Mouse (Mus musculus): Measurements from ENCODE around the gene Kcnk2. TPM values are rescaled to one million over a fixed set of nuclear protein-coding genes. Genes with fewer than 3 reads are reported as not detected.

Kcnk2 gene
- polyA plus RNA-seq (2014; fragmentation: Nextera tagmentation; extraction: Ambion mirVana), result 3.7 and 4.8 TPM in 2 replicates

- ATAC-seq (ENCODE audit: insufficient read depth, low FRiP score, low TSS enrichment) (no peak), DNase-seq (ENCODE audit: low spot score) (no peak)
- 56% methylated on average over 14 of the region's 14 CpGs for WGBS
Measured at GRCm38 (mm10) chr1:189402223-189402943, at the start of gene Kcnk2. Gene Kcnk2 (minus strand): TSS chr1:189402273.

DNA sequence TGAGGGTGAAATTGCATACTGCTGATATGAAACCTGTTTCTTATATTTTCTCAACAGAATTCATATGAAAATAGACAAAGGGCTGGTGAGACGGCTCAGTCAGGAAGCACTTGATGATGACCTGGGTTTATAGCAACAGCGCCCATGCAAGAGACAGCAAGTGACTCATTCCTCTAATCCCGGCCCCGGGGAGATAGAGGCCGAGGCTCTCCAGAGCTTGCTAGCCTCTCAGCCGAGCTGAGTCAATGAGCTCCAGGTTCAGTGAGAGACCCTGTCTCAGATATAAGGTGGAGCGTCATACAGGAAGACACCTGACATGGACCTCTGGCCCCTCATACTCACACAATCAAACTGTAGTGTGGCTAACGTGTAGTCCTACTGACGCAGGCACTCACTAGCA lies 38.7 kb upstream of the Kcnk2 start:
- 86% methylated on average over 9 of the region's 9 CpGs for WGBS
- ATAC-seq (ENCODE audit: insufficient read depth, low FRiP score, low TSS enrichment), result no peak
- Histone ChIP-seq H3K4me2 (ENCODE audit: low read depth) (no peak overlapping the region), H3K27me3 (ENCODE audit: control insufficient read depth, insufficient read depth, low read length) (no peaks in the 10 kb centered on the region), H3K4me3 (ENCODE audit: low read depth, low read length) (no peak overlapping the region), H3K4me1 (ENCODE audit: control insufficient read depth, insufficient read depth, low read length) (no peaks in the 10 kb centered on the region), H3K9me3 (ENCODE audit: control insufficient read depth, low read length) (no peaks in the 10 kb centered on the region), H3K27ac (ENCODE audit: low read depth, low read length) (no peak overlapping the region), H3K9ac (ENCODE audit: low read length) (no peak overlapping the region), H3K36me3 (ENCODE audit: control insufficient read depth, insufficient read depth, low read length) (no peaks in the 10 kb centered on the region)
- DNase-seq (ENCODE audit: low spot score), result no peak

More at GRCm38 (mm10) chr1:189402223-189402943, at the start of gene Kcnk2:
- Histone ChIP-seq H3K4me2 (ENCODE audit: low read depth) (no peak within 1 kb of the TSS), H3K36me3 (ENCODE audit: control insufficient read depth, insufficient read depth, low read length) (no peaks in the 10 kb centered on the region), H3K9me3 (ENCODE audit: control insufficient read depth, low read length) (no peaks in the 10 kb centered on the region), H3K4me3 (ENCODE audit: low read depth, low read length) (no peak within 1 kb of the TSS), H3K27ac (ENCODE audit: low read depth, low read length) (no peak within 1 kb of the TSS), H3K9ac (ENCODE audit: low read length) (no peak within 1 kb of the TSS), H3K27me3 (ENCODE audit: control insufficient read depth, insufficient read depth, low read length) (no peaks in the 10 kb centered on the region), H3K4me1 (ENCODE audit: control insufficient read depth, insufficient read depth, low read length) (no peaks in the 10 kb centered on the region)

- no peak for ATAC-seq (ENCODE audit: insufficient read depth, low FRiP score, low TSS enrichment)
- Histone ChIP-seq H3K4me1 (ENCODE audit: control insufficient read depth, insufficient read depth, low read length) (no peaks in the 10 kb centered on the region), H3K27ac (ENCODE audit: low read depth, low read length) (no peak overlapping the region), H3K36me3 (ENCODE audit: control insufficient read depth, insufficient read depth, low read length) (no peaks in the 10 kb centered on the region), H3K9ac (ENCODE audit: low read length) (no peak overlapping the region), H3K27me3 (ENCODE audit: control insufficient read depth, insufficient read depth, low read length) (no peaks in the 10 kb centered on the region), H3K4me2 (ENCODE audit: low read depth) (no peak overlapping the region), H3K9me3 (ENCODE audit: control insufficient read depth, low read length) (no peaks in the 10 kb centered on the region), H3K4me3 (ENCODE audit: low read depth, low read length) (no peak overlapping the region)
- no peak for DNase-seq (ENCODE audit: low spot score)
- WGBS, result 90% methylated on average over 5 of the region's 5 CpGs
Measured at GRCm38 (mm10) chr1:189437126-189437525, 35.1 kb upstream of the Kcnk2 start.

DNA sequence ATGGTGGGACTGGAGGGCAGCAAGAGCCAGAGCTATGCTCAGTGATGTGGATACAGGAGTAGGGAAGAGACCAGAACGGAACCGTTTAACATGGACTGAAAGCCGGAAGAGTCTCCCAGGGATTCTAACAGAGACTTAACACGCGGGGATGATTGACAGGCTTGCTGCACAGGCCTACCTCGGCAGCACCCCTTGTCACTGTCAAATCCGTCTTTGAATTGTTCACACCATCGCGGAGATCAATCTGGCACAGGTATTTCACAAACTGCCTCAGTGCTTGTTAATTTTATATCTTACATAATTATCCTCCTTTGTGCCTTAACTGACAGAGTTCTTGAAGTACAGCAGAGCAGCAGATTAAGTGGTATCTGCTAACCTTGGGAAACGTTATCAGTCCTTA lies 33.4 kb upstream of the Kcnk2 start:
- H3K27me3 ChIP-seq (ENCODE audit: control insufficient read depth, insufficient read depth, low read length), result no peaks in the 10 kb centered on the region
- WGBS, result 89% methylated on average over 10 of the region's 10 CpGs
- DNase-seq (ENCODE audit: low spot score) (no peak), ATAC-seq (ENCODE audit: insufficient read depth, low FRiP score, low TSS enrichment) (no peak)
- peaks cover 2% of the 10 kb centered on the region; the same call in 1 of the 2 replicates for H3K4me1 ChIP-seq (ENCODE audit: control insufficient read depth, insufficient read depth, low read length)
- H3K36me3 ChIP-seq (ENCODE audit: control insufficient read depth, insufficient read depth, low read length), result no peaks in the 10 kb centered on the region
- no peaks in the 10 kb centered on the region for H3K9me3 ChIP-seq (ENCODE audit: control insufficient read depth, low read length)
- no peak overlapping the region for H3K27ac ChIP-seq (ENCODE audit: low read depth, low read length)
- H3K9ac ChIP-seq (ENCODE audit: low read length), result no peak overlapping the region
- H3K4me2 ChIP-seq (ENCODE audit: low read depth), result no peak overlapping the region
- H3K4me3 ChIP-seq (ENCODE audit: low read depth, low read length), result no peak overlapping the region

- H3K9ac ChIP-seq (ENCODE audit: low read length), result no peak overlapping the region
- H3K4me3 ChIP-seq (ENCODE audit: low read depth, low read length), result no peak overlapping the region
- no peaks in the 10 kb centered on the region for H3K27me3 ChIP-seq (ENCODE audit: control insufficient read depth, insufficient read depth, low read length)
- WGBS, result 63% methylated on average over 5 of the region's 5 CpGs
- no peak overlapping the region for H3K27ac ChIP-seq (ENCODE audit: low read depth, low read length)
- H3K36me3 ChIP-seq (ENCODE audit: control insufficient read depth, insufficient read depth, low read length), result no peaks in the 10 kb centered on the region
- ATAC-seq (ENCODE audit: insufficient read depth, low FRiP score, low TSS enrichment) (no peak), DNase-seq (ENCODE audit: low spot score) (no peak)
- H3K4me2 ChIP-seq (ENCODE audit: low read depth), result no peak overlapping the region
- no peaks in the 10 kb centered on the region for H3K9me3 ChIP-seq (ENCODE audit: control insufficient read depth, low read length)
- H3K4me1 ChIP-seq (ENCODE audit: control insufficient read depth, insufficient read depth, low read length), result peaks cover 3% of the 10 kb centered on the region; the same call in 1 of the 2 replicates
Measured at GRCm38 (mm10) chr1:189431479-189431878, 29.4 kb upstream of the Kcnk2 start.

DNA sequence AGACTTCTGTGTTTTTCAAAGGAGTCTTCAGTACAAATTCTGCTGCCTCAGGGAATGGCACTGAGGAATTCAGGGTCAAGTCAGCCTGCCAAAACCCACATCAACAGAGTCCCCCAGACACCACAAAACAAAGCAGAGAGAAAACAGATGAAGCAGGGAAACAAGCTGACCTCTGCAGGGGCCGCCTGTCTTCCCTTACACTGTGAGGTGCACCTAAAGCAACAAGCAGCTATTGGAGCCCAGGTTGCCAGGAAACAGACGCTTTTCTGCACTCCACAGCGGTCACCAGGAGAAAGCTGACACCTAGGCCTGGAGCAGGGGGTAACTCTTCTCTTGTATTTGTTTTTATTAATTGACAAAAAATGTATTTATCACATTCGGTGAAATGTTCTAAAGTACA lies 28.5 kb upstream of the Kcnk2 start:
- no peak overlapping the region for H3K9ac ChIP-seq (ENCODE audit: low read length)
- no peaks in the 10 kb centered on the region for H3K36me3 ChIP-seq (ENCODE audit: control insufficient read depth, insufficient read depth, low read length)
- H3K27me3 ChIP-seq (ENCODE audit: control insufficient read depth, insufficient read depth, low read length), result no peaks in the 10 kb centered on the region
- H3K27ac ChIP-seq (ENCODE audit: low read depth, low read length), result no peak overlapping the region
- no peak overlapping the region for H3K4me3 ChIP-seq (ENCODE audit: low read depth, low read length)
- no peak overlapping the region for H3K4me2 ChIP-seq (ENCODE audit: low read depth)
- 28% methylated on average over 4 of the region's 4 CpGs for WGBS
- DNase-seq (ENCODE audit: low spot score) (peak; percentile 30), ATAC-seq (ENCODE audit: insufficient read depth, low FRiP score, low TSS enrichment) (no peak)
- H3K9me3 ChIP-seq (ENCODE audit: control insufficient read depth, low read length), result no peaks in the 10 kb centered on the region
- H3K4me1 ChIP-seq (ENCODE audit: control insufficient read depth, insufficient read depth, low read length), result peaks cover 3% of the 10 kb centered on the region; the same call in 1 of the 2 replicates

DNA sequence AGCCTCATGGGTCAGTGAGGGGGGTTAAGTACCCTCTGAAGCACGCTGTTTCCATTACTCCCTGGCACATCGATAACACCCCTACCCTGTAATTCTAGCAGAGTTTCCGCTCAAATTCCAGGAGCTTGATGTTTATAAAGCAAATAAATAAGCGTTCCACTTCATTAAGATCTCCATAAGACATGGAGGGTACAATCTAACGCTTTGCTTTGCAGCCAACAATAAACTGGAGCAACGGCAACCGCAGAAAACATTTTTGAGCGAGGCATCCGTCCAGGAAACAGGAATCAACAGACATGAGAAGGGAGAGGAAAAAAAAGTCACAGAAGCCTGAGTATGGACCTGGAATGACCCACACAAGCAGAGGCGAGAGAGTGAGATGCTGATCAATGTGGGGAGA lies 27.5 kb upstream of the Kcnk2 start:
- Histone ChIP-seq H3K4me1 (ENCODE audit: control insufficient read depth, insufficient read depth, low read length) (peaks cover 3% of the 10 kb centered on the region; the same call in 1 of the 2 replicates), H3K27me3 (ENCODE audit: control insufficient read depth, insufficient read depth, low read length) (no peaks in the 10 kb centered on the region), H3K27ac (ENCODE audit: low read depth, low read length) (no peak overlapping the region), H3K4me3 (ENCODE audit: low read depth, low read length) (no peak overlapping the region), H3K36me3 (ENCODE audit: control insufficient read depth, insufficient read depth, low read length) (no peaks in the 10 kb centered on the region), H3K9ac (ENCODE audit: low read length) (no peak overlapping the region), H3K9me3 (ENCODE audit: control insufficient read depth, low read length) (no peaks in the 10 kb centered on the region), H3K4me2 (ENCODE audit: low read depth) (no peak overlapping the region)
- ATAC-seq (ENCODE audit: insufficient read depth, low FRiP score, low TSS enrichment) (no peak), DNase-seq (ENCODE audit: low spot score) (no peak)
- WGBS, result 65% methylated on average over 10 of the region's 10 CpGs

- H3K27ac ChIP-seq (ENCODE audit: low read depth, low read length), result no peak overlapping the region
- no peak overlapping the region for H3K9ac ChIP-seq (ENCODE audit: low read length)
- ATAC-seq (ENCODE audit: insufficient read depth, low FRiP score, low TSS enrichment), result no peak
- WGBS, result 92% methylated on average over 11 of the region's 11 CpGs
- no peaks in the 10 kb centered on the region for H3K27me3 ChIP-seq (ENCODE audit: control insufficient read depth, insufficient read depth, low read length)
- no peak overlapping the region for H3K4me3 ChIP-seq (ENCODE audit: low read depth, low read length)
- H3K4me1 ChIP-seq (ENCODE audit: control insufficient read depth, insufficient read depth, low read length), result peaks cover 3% of the 10 kb centered on the region; the same call in 1 of the 2 replicates
- no peak overlapping the region for H3K4me2 ChIP-seq (ENCODE audit: low read depth)
- no peak for DNase-seq (ENCODE audit: low spot score)
- no peaks in the 10 kb centered on the region for H3K9me3 ChIP-seq (ENCODE audit: control insufficient read depth, low read length)
- no peaks in the 10 kb centered on the region for H3K36me3 ChIP-seq (ENCODE audit: control insufficient read depth, insufficient read depth, low read length)
Measured at GRCm38 (mm10) chr1:189426252-189426651, 24.2 kb upstream of the Kcnk2 start.

DNA sequence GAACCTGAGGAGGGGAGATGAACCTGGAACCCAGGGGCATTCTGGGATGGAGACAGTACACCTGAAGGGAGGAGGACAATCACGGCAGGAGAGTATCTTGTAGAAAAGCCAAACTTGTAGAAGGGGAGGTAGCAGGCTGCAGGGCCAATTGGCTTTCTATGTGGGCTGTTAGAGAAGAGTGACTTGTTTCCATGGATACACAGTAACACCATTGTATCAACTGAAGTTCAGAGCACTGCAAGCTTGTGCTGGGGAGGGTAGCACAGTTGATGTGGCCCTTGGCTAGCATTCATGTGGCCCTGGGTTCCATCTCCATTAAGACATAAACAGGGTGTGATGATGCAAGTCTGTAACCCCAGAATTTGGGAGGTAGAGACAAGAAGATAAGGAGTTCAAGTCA lies 17.8 kb upstream of the Kcnk2 start:
- Histone ChIP-seq H3K4me1 (ENCODE audit: control insufficient read depth, insufficient read depth, low read length) (no peaks in the 10 kb centered on the region), H3K27ac (ENCODE audit: low read depth, low read length) (no peak overlapping the region), H3K36me3 (ENCODE audit: control insufficient read depth, insufficient read depth, low read length) (no peaks in the 10 kb centered on the region)

More for the DNA sequence above, 17.8 kb upstream of the Kcnk2 start:
- WGBS, result 64% methylated on average over 1 of the region's 1 CpGs
- Histone ChIP-seq H3K4me2 (ENCODE audit: low read depth) (no peak overlapping the region), H3K27me3 (ENCODE audit: control insufficient read depth, insufficient read depth, low read length) (no peaks in the 10 kb centered on the region), H3K4me3 (ENCODE audit: low read depth, low read length) (no peak overlapping the region), H3K9ac (ENCODE audit: low read length) (no peak overlapping the region), H3K9me3 (ENCODE audit: control insufficient read depth, low read length) (no peaks in the 10 kb centered on the region)
- no peak for ATAC-seq (ENCODE audit: insufficient read depth, low FRiP score, low TSS enrichment)
- no peak for DNase-seq (ENCODE audit: low spot score)
